Mouse (Mus musculus) testis, adult 2 months (tissue): ENCODE results near the gene Per2. TPM values are rescaled to one million over a fixed set of nuclear protein-coding genes. Genes with fewer than 3 reads are reported as not detected.
A peak's percentile ranks its signal among the peaks of the same experiment; 100 is the strongest.

Experiments used
- H3K27ac ChIP-seq: fragments of 200-500 bp; 2 replicates; pipeline ENCODE4 v1.5.1; 2012; ENCODE audit warnings: low read depth, low read length; ENCODE audit not compliant: control insufficient read depth, insufficient read depth
- H3K27me3 ChIP-seq: fragments of 200-500 bp; 2 replicates; pipeline ENCODE4 v1.6.1; 2012; ENCODE audit warnings: mild to moderate bottlenecking, low read length, moderate library complexity; ENCODE audit not compliant: control insufficient read depth, insufficient read depth
- H3K36me3 ChIP-seq: fragments of 200-500 bp; 2 replicates; pipeline ENCODE4 v1.6.1; 2012; ENCODE audit warnings: mild to moderate bottlenecking, low read length; ENCODE audit not compliant: control insufficient read depth, insufficient read depth
- H3K4me1 ChIP-seq: fragments of 200-500 bp; 2 replicates; pipeline ENCODE4 v1.6.1; 2012; ENCODE audit warnings: low read length; ENCODE audit not compliant: control insufficient read depth, insufficient read depth
- H3K4me3 ChIP-seq: fragments of 200-500 bp; 2 replicates; pipeline ENCODE4 v1.5.1; 2012; ENCODE audit warnings: low read depth, mild to moderate bottlenecking, low read length, moderate library complexity, mixed read lengths; ENCODE audit not compliant: control insufficient read depth
- CTCF ChIP-seq: fragments of 200-500 bp; IDR thresholded peaks from 2 replicates; pipeline ENCODE4 v1.5.1; 2012; ENCODE audit warnings: low read depth, mild to moderate bottlenecking, inconsistent platforms, low read length, moderate library complexity; ENCODE audit not compliant: control insufficient read depth, insufficient read depth, insufficient replicate concordance
- POLR2A ChIP-seq: fragments of 200-500 bp; IDR thresholded peaks from 2 replicates; pipeline ENCODE4 v1.6.1; 2012; ENCODE audit warnings: low read depth, mild to moderate bottlenecking, inconsistent platforms, low read length, moderate library complexity; ENCODE audit not compliant: control insufficient read depth
- polyA plus RNA-seq: library from polyadenylated mRNA; depleted of rRNA; stranded (reverse); fragments of >200 nt; gene quantifications from 2 replicates; pipeline ENCODE4 v1.2.3, GENCODE M21; 2012

The Per2 gene
- polyA plus RNA-seq, 1 experiment = 3.4 TPM

- Histone ChIP-seq H3K4me1 (no peaks in the 10 kb centered on the region), H3K27ac (no peak overlapping the region), H3K36me3 (no peaks in the 10 kb centered on the region), H3K4me3 (no peak overlapping the region), H3K27me3 (no peaks in the 10 kb centered on the region)
- TF ChIP-seq POLR2A (no peak), CTCF (no peak)
These were observed 10.8 kb upstream of the Per2 start for GRCm38 (mm10) chr1:91469888-91470419.

- Histone ChIP-seq H3K27ac (no peak overlapping the region), H3K4me1 (no peaks in the 10 kb centered on the region), H3K36me3 (no peaks in the 10 kb centered on the region), H3K4me3 (no peak overlapping the region), H3K27me3 (no peaks in the 10 kb centered on the region)
- TF ChIP-seq POLR2A = no peak
These were observed 7.1 kb upstream of the Per2 start for GRCm38 (mm10) chr1:91466186-91466585.

GRCm38 (mm10) chr1:91465244-91465643, 6.1 kb upstream of the Per2 start:
- Histone ChIP-seq H3K4me3 (no peak overlapping the region), H3K27me3 (no peaks in the 10 kb centered on the region), H3K4me1 (no peaks in the 10 kb centered on the region), H3K27ac (no peak overlapping the region), H3K36me3 (no peaks in the 10 kb centered on the region)
- TF ChIP-seq POLR2A (no peak), CTCF (no peak)

GRCm38 (mm10) chr1:91464436-91464835, 5.3 kb upstream of the Per2 start:
- H3K4me3 ChIP-seq = no peak overlapping the region
- H3K27me3 ChIP-seq = no peaks in the 10 kb centered on the region
- H3K36me3 ChIP-seq = no peaks in the 10 kb centered on the region
- no peak overlapping the region for H3K27ac ChIP-seq
- H3K4me1 ChIP-seq = peaks cover 3% of the 10 kb centered on the region; the same call in 1 of the 2 replicates
- TF ChIP-seq CTCF (no peak), POLR2A (no peak)

GRCm38 (mm10) chr1:91463336-91463995, 4.3 kb upstream of the Per2 start:
- Histone ChIP-seq H3K4me1 (peaks cover 6% of the 10 kb centered on the region), H3K27ac (no peak overlapping the region), H3K4me3 (no peak overlapping the region), H3K36me3 (no peaks in the 10 kb centered on the region), H3K27me3 (no peaks in the 10 kb centered on the region)
- TF ChIP-seq POLR2A (no peak), CTCF (no peak)

- Histone ChIP-seq H3K27ac (no peak overlapping the region), H3K4me3 (no peak overlapping the region), H3K4me1 (peaks cover 8% of the 10 kb centered on the region), H3K36me3 (no peaks in the 10 kb centered on the region), H3K27me3 (no peaks in the 10 kb centered on the region)
- TF ChIP-seq CTCF (no peak), POLR2A (no peak)
These were observed 1.4 kb upstream of the Per2 start for GRCm38 (mm10) chr1:91460564-91460963.

GRCm38 (mm10) chr1:91460069-91460468, 945 bp upstream of the Per2 start:
- Histone ChIP-seq H3K27ac (no peak overlapping the region), H3K36me3 (no peaks in the 10 kb centered on the region), H3K4me3 (no peak overlapping the region), H3K4me1 (peaks cover 8% of the 10 kb centered on the region), H3K27me3 (no peaks in the 10 kb centered on the region)
- TF ChIP-seq CTCF = no peak
- no peak for TF ChIP-seq POLR2A

- H3K4me3 ChIP-seq = peak overlapping the region; percentile 89
- H3K27me3 ChIP-seq = no peaks in the 10 kb centered on the region
- TF ChIP-seq POLR2A (no peak), CTCF (no peak)
- peak overlapping the region; percentile 64 for H3K27ac ChIP-seq
- no peaks in the 10 kb centered on the region for H3K36me3 ChIP-seq
- H3K4me1 ChIP-seq = peaks cover 8% of the 10 kb centered on the region
These were observed 782 bp downstream of the Per2 start for GRCm38 (mm10) chr1:91458223-91458861.
